Mouse (Mus musculus) kidney, adult 2 months (tissue): ENCODE measurements at regions not wholly inside any gene's neighbourhood (a gene's known extent, or its start where the extent isn't known, plus 50 kb on each side); places are given as distances from the start of the nearest gene placed in this dataset.

Source experiments
- CTCF ChIP-seq: fragments of 200-500 bp; conservative IDR thresholded peaks from 2 replicates; pipeline ENCODE4 v1.5.1; 2011; ENCODE audit warnings: low read depth, mild to moderate bottlenecking, control low read depth, low read length, moderate library complexity, mixed read lengths; ENCODE audit not compliant: insufficient read depth, insufficient read length
- POLR2A ChIP-seq: fragments of 200-500 bp; IDR thresholded peaks from one replicate; pipeline ENCODE4 v1.6.1; 2011; ENCODE audit warnings: low read depth, low read length, control low read depth

DNA sequence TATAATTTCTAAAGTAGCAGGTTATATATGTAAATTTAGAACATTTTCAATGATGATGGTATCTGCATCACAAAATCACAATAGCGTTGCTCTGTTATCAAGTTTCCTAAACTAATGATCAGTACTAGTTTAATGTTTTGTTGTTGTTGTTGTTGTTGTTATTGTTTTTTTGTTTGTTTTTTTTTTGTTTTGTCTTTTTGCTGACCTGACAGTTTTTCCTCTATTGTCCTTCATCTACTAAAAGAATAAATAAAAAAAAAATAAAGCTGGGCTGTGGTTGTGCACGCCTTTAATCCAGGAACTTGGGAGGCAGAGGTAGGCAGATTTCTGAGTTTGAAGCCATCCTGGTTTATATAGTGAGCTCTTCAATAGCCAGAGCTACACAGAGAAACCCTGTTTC lies 427.9 kb upstream of the Slc5a7 start:
- TF ChIP-seq POLR2A (no peak), CTCF (no peak)
